ENCODE assay signal across 9 mouse cellular contexts in genomic region chr3:100682281-100682680, GRCm38 (mm10). TPM values are rescaled to one million over a fixed set of nuclear protein-coding genes. Genes with fewer than 3 reads are reported as not detected.
DNase-seq lines count a peak whose midpoint lies in the region; ATAC-seq and TF ChIP-seq lines count a peak whose summit lies in the region.
"Had no signal": no experiment of that assay in that cellular context is flagged by ENCODE, and none has a peak within 500 bp of the region (broad histone marks: within the 10 kb centered on the region; RNA-seq: fewer than 3 reads in every experiment).

No protein-coding gene starts in this region.

- TF ChIP-seq EP300 in liver, postnatal 0 days (IDR thresholded peaks at IDR 0.05; ENCODE audit: low read depth): peak; percentile 31; the same call in 1 of the 2 replicates

- no peak for TF ChIP-seq CTCF in G1E (IDR thresholded peaks at IDR 0.05; ENCODE audit: low read depth, low read length)
- TF ChIP-seq CTCF in liver, postnatal 0 days (IDR thresholded peaks at IDR 0.05; ENCODE audit: low read depth): no peak

- 33% methylated on average over 4 of the region's 4 CpGs for WGBS in heart, embryonic 10.5 days
- 67% methylated on average over 4 of the region's 4 CpGs for WGBS in hindbrain, embryonic 10.5 days
- 45% methylated on average over 4 of the region's 4 CpGs for WGBS in liver, postnatal 0 days (ENCODE audit: insufficient replicate concordance)

- peak overlapping the region; percentile 83 for H3K4me2 ChIP-seq in liver, postnatal 0 days (ENCODE audit: low read depth, low read length)

- H3K36me3 ChIP-seq in heart, embryonic 10.5 days: no peaks in the 10 kb centered on the region
- H3K36me3 ChIP-seq in G1E (replicated peaks): peaks cover 26% of the 10 kb centered on the region
- 0 out of 2 replicates have a peak, but pooled peaks cover 7% of the 10 kb centered on the region for H3K36me3 ChIP-seq in hindbrain, embryonic 10.5 days
- H3K36me3 ChIP-seq in liver, postnatal 0 days (replicated peaks; ENCODE audit: insufficient read depth, low read length): no peaks in the 10 kb centered on the region

- no peak for ATAC-seq in G1E (ENCODE audit: extremely low read depth, insufficient number of reproducible peaks, low FRiP score, poor library complexity, severe bottlenecking)
- ATAC-seq in liver, postnatal 0 days: no peak
- ATAC-seq in frontal cortex, adult (ENCODE audit: low TSS enrichment): no peak

- no peaks in the 10 kb centered on the region for H3K27me3 ChIP-seq in heart, embryonic 10.5 days (ENCODE audit: insufficient read depth, poor library complexity, severe bottlenecking)
- H3K27me3 ChIP-seq in G1E (ENCODE audit: insufficient read depth, low read length): no peaks in the 10 kb centered on the region
- H3K27me3 ChIP-seq in hindbrain, embryonic 10.5 days (ENCODE audit: insufficient read depth, poor library complexity, severe bottlenecking): no peaks in the 10 kb centered on the region
- no peaks in the 10 kb centered on the region for H3K27me3 ChIP-seq in liver, postnatal 0 days (ENCODE audit: insufficient read depth, low read length)

- no peak overlapping the region for H3K27ac ChIP-seq in heart, embryonic 10.5 days
- no peak overlapping the region for H3K27ac ChIP-seq in hindbrain, embryonic 10.5 days
- H3K27ac ChIP-seq in liver, postnatal 0 days (ENCODE audit: low read depth): no peak overlapping the region

- no peak for DNase-seq in heart, embryonic 10.5 days (ENCODE audit: low spot score)
- DNase-seq in heart, adult 8-10 months (ENCODE audit: low spot score): no peak
- DNase-seq in G1E (ENCODE audit: low spot score): no peak
- no peak for DNase-seq in hindbrain, embryonic 10.5 days (ENCODE audit: low spot score)
- no peak for DNase-seq in liver, postnatal 0 days
- no peak for DNase-seq in right cerebral cortex, postnatal 25 days
- DNase-seq in kidney, postnatal 25 days: no peak
- DNase-seq: right cerebral cortex, postnatal 4 days had no signal

- H3K4me3 ChIP-seq in heart, embryonic 10.5 days: peak overlapping the region; percentile 94
- peak overlapping the region; percentile 66; the same call in 1 of the 2 replicates for H3K4me3 ChIP-seq in G1E (ENCODE audit: low read depth, low read length)
- H3K4me3 ChIP-seq in hindbrain, embryonic 10.5 days: peak overlapping the region; percentile 75
- H3K4me3 ChIP-seq in liver, postnatal 0 days (ENCODE audit: low read depth, low read length): peak overlapping the region; percentile 95

- H3K9me3 ChIP-seq in heart, embryonic 10.5 days: no peaks in the 10 kb centered on the region
- H3K9me3 ChIP-seq in G1E (replicated peaks): no peaks in the 10 kb centered on the region
- no peaks in the 10 kb centered on the region for H3K9me3 ChIP-seq in hindbrain, embryonic 10.5 days
- H3K9me3 ChIP-seq in liver, postnatal 0 days (ENCODE audit: low read length): no peaks in the 10 kb centered on the region

- H3K9ac ChIP-seq in liver, postnatal 0 days (replicated peaks): peak overlapping the region; percentile 57

- peaks cover 37% of the 10 kb centered on the region for H3K4me1 ChIP-seq in heart, embryonic 10.5 days
- peaks cover 44% of the 10 kb centered on the region for H3K4me1 ChIP-seq in G1E (ENCODE audit: insufficient read depth, low read depth, low read length)
- H3K4me1 ChIP-seq in hindbrain, embryonic 10.5 days (replicated peaks): peaks cover 48% of the 10 kb centered on the region
- peaks cover 30% of the 10 kb centered on the region for H3K4me1 ChIP-seq in liver, postnatal 0 days (ENCODE audit: insufficient read depth)

RNA-seq across cellular contexts. Expression of gene Man1a2, which starts 3.0 kb away (rescaled TPM):
- 59.4 and 75.5 TPM in 2 replicates for polyA plus RNA-seq in heart, embryonic 10.5 days (2016; fragmentation: Nextera tagmentation; extraction: Ambion mirVana)
- 10 to 100 TPM; 40.4 to 48.0 (median 47.1) TPM for total RNA-seq in heart, adult 8-10 months (2022)
- total RNA-seq in G1E (2014; fragmentation: Nextera tagmentation) (31.1 and 32.9 TPM in 2 replicates), G1E (2017) (26.3 and 30.2 TPM in 2 replicates)
- polyA plus RNA-seq in G1E (2012): 70.1 and 86.1 TPM in 2 replicates
- 50.1 and 50.7 TPM in 2 replicates for polyA plus RNA-seq in hindbrain, embryonic 10.5 days (2016; fragmentation: Nextera tagmentation; extraction: Ambion mirVana)
- 37.7 and 40.4 TPM in 2 replicates for polyA plus RNA-seq in liver, postnatal 0 days (2015; fragmentation: Nextera tagmentation; extraction: Ambion mirVana)
